Mouse (Mus musculus) brain, embryonic 14.5 days (tissue): Measurements from ENCODE around the gene Rbp3. TPM values are rescaled to one million over a fixed set of nuclear protein-coding genes. Genes with fewer than 3 reads are reported as not detected.

Source experiments
- DNase-seq: peaks from one replicate; pipeline ENCODE4 v3.0.0-alpha.2; 2011; ENCODE audit warnings: low read depth
- CTCF ChIP-seq: fragments of 200-500 bp; IDR thresholded peaks from 2 replicates; pipeline ENCODE4 v1.5.1; 2012; ENCODE audit warnings: inconsistent platforms, mild to moderate bottlenecking, moderate library complexity, borderline replicate concordance; ENCODE audit not compliant: insufficient read depth, insufficient read length; ENCODE audit errors: extremely low read depth
- POLR2A ChIP-seq: fragments of 200-500 bp; IDR thresholded peaks from 2 replicates; pipeline ENCODE4 v1.6.1; 2012; ENCODE audit warnings: mild to moderate bottlenecking, inconsistent platforms, borderline replicate concordance; ENCODE audit not compliant: poor library complexity, insufficient read depth, insufficient read length, severe bottlenecking; ENCODE audit errors: extremely low read depth
- polyA plus RNA-seq: library from polyadenylated mRNA; depleted of rRNA; stranded (reverse); fragments of >200 nt; gene quantifications from 2 replicates; pipeline ENCODE4 v1.2.3, GENCODE M21; 2012; rRNA removed

The Rbp3 gene
- polyA plus RNA-seq = 0.01 TPM in 1 of 2 replicates, not detected in the other

DNA sequence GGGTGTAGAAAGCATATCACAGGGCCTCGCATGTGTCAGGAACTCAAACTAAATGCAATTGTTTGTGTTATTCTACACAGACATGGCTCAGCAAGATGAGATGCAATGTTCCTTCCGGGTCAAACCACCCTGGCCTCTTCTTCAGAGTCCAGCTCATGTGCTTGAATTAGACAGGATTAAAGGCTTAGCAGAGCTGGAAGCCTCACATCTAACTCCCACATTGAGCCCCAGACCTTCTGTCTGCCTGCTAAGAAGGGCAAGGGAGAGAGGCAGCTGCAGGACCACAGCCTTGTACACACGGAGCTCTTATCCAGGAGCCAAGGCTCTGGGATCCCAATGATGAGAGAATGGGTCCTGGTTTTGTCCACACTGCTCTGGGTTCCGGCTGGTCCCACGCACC is at the start of gene Rbp3:
Gene Rbp3 (plus strand): TSS at position 243 of the 400 bp plus-strand sequence.
- TF ChIP-seq CTCF = no peak
- no peak for TF ChIP-seq POLR2A
- DNase-seq = no peak

DNA sequence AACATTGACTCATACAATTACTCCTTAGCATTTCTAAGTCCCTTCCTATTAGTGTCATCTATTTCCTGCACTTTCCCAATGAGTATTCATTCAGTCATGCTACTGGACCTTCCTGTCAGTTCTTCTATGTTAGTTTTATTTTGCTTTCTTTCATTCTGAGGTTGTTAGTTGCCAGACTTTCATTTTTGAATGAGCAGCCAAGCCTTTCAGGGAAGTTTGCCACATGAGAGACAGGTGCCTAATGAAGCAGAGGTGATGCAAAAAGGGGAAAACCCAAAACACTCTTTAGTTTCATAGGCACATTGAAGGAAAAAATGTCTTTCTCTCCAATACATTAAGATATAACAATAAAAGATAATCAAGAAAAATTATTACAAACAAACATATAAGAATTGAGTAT is 49.0 kb upstream of the Rbp3 start:
- DNase-seq = no peak
- TF ChIP-seq CTCF (no peak), POLR2A (no peak)

DNA sequence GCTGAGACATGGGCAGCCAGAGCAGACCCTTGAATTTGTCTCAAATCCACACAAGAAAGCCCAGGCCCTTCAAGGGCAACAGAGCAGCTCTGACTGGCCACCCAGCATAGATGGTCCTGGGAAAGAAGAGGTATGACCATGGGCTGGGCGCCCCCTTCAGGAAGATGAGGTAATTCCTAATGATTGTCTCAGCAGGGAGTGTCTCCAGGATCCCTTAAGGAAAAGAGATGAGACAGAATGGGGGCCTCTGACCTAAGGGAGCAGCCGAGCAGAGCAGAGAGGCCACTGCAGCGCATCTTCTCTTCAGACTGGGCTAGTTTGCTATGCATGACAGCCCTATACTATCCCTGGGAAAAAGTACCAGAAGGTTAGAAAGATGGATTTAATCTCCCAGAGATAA is 40.1 kb upstream of the Rbp3 start:
- TF ChIP-seq CTCF (peak; percentile 37; the same call in 1 of the 2 replicates), POLR2A (no peak)
- DNase-seq = no peak

DNA sequence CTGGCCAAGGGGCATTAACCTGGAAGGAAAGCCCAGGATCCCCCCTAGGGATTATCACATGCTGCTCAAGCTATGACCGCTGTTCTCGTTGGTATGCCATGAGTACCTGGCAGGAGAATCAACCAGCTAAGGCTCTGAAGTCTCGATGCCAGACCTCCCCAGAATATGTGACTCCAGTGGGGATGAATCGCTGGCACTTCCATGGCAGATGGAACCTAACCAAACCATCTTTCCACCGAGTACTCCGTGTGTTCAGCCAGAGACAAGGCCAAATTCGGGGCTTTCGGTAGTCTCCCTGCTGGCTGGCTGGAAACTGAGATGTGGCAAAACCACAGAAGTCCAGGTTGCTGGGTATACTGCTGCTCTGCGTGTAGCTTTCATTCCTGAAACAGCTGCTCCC is 39.6 kb upstream of the Rbp3 start:
- no peak for DNase-seq
- TF ChIP-seq POLR2A (no peak), CTCF (no peak)

DNA sequence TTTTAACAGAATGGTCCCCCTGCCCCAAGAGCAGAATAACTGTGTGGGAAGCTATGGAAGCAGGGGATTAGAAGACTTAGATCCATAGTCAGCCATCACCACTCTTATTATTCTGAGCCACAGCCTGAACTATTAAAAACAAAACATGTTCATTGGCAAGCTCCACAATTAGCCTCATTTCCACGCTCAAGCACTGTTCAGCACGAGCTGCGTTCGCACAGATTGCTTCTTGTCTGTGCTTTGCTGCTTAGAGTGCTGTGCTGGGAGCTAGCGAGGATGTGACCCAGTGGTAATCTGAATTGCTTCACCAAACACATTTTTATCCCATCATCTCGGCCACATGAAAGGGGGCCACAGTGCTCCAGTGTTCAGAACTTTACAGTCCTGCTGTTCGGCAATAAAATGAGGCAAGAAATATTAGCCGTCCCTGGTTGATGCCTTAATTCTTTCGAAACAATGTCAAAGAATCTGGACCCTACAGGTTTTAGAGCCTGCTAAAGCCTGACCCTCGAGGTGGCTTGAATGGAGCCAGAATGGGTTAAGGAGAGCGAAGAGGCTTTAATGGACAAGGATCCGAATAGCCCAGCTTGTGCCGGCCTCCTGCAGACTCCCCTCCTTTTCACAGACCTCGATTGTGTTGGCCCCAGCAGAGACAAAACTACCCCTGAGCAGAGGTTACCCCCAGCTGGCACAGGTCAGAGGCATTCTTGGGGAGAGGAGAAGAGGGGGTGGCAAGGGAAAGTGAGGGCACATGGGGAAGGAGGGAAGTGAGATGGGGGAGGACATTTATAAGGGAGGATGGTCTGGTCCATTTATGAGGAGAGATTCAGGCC is 32.9 kb upstream of the Rbp3 start:
- peak; percentile 82 for DNase-seq
- TF ChIP-seq POLR2A (no peak), CTCF (no peak)

DNA sequence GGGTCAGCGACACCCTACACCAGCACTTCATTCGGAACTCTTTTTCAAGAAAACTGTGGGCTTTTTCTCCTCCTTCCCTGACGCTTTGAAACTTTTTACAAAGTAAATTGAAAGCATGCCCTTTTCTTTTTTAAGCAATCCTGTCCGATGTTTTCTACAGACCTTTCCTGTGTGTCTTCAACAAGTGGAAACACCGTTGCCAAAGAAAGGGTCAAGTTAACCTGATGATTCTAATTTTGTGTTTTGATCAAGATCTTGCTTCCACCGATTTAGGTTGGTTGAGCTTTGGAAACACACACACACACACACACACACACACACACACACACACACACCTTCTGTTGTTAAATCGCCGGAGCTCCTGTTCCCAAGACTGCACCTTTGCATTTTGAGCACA is 31.0 kb upstream of the Rbp3 start:
- no peak for TF ChIP-seq POLR2A
- no peak for TF ChIP-seq CTCF

DNA sequence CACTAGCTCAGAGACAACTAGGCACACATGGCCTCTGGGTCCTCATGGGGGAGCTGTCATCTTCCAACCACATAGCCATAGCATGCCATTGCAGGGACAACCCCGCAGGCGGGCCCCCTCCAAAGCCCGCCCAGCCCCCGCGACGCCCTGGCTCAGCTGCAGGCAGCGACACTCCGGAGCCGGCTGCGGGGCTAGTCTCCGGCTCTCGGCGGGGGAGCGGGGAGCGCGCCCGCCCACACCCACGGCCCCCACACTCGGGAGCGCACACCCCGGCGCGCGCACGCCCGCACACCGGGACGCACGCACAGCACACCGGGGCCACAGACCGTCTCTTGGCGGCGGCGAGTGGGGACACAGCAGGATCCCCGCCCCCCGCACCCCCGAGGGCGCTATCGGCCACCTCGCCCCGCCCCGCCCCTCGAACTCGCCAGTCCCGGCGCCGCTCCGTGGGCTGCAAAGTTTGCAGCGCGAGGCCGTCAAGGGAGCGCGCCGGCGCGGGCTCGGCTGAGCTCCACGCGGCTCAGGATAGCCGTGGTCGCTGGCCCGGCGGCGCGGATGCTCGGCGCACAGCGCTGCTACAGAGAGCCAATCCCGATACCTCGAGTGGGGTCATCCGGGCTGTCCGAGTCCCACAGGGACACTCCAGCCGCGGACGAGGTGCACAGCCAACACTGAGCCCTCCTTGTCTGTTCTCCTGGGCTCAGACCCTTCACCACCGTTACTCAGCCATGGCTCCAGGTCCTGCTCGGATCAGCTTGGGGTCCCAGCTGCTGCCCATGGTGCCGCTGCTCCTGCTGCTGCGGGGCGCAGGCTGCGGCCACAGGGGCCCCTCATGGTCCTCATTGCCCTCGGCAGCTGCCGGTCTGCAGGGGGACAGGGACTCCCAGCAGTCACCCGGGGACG is 30.4 kb upstream of the Rbp3 start, which contains the start of gene Gdf10:
Gene Gdf10 (plus strand): TSS at position 420 of the 903 bp plus-strand sequence.
- peak; percentile 49 for DNase-seq
- TF ChIP-seq POLR2A (no peak), CTCF (no peak)

More for the DNA sequence above, 31.0 kb upstream of the Rbp3 start:
- no peak for DNase-seq

DNA sequence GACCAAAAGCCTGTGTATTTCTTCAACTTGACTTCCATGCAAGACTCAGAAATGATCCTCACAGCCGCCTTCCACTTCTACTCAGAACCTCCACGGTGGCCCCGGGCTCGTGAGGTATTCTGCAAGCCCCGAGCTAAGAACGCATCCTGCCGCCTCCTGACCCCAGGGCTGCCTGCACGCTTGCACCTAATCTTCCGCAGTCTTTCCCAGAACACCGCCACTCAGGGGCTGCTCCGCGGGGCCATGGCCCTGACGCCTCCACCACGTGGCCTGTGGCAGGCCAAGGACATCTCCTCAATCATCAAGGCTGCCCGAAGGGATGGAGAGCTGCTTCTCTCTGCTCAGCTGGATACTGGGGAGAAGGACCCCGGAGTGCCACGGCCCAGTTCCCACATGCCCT is 21.9 kb upstream of the Rbp3 start:
- DNase-seq = no peak
- TF ChIP-seq POLR2A (no peak), CTCF (no peak)

DNA sequence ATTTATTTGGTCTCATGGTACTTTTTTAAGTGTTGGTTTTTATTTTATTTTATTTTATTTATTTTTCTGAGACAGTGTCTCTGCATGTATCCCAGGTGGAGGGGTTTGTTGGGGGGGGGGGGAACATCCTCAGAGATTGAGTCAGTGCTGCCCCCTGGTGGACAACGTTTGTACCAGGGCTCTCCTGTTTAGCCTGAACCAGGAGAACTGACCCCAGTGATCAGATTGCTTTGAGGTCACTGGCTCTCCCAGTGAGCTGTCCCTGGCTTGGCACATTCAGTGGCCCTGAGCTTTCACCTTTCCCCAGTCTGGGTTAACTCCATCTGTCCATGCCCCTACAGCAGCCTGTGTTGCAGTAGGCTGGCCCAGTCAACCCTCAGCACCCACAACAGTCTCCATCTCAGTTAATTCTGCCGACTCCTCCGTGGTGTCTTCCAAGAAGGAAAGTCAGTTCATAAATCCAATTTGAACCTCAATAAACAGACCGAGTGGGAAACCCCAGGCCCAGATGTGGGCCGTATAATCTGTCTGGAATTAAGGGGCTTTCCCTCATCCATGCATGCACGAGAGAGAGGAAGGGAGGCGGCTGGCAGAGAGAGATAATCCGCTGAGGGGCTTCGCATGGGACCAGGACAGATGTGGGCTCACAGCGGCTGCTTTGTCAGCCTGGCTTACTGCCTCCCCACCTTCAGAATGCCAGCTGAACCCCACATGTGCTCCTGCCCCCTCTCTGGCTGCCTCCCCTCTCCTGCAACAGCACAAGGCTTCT is 20.7 kb upstream of the Rbp3 start:
- DNase-seq = no peak
- TF ChIP-seq POLR2A = no peak
- peak; percentile 68 for TF ChIP-seq CTCF

DNA sequence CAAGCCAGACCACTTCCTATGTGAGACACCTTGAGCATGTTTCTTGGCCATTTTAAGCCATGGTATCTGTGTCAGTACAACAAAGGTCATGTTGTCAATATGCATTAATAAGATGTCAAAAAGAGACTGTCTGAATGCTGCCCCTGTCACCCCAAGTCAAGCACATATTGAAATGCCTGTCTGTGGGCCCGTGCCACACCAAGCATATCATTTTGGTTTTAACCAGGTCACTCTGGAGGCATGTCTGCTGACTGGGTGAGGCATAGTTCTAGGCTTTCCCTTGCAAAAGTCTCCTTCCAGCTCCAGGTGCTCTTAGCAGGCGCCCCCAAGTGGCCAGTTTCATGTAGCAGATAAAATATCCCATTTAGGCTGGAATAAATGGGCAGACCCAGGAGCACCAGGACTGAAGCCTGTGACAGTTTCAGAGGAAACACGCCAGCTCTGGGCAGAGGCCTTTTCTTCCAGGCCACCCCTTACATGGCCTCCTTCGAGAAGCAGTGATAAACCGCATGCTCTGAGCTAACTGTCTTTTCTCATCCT is 20.0 kb upstream of the Rbp3 start:
- peak; percentile 64 for DNase-seq
- TF ChIP-seq POLR2A (no peak), CTCF (peak; percentile 73; the same call in 1 of the 2 replicates)
